Mouse (Mus musculus) stomach, embryonic 14.5 days (tissue): ENCODE measurements around the gene Ctdsp2. TPM values are rescaled to one million over a fixed set of nuclear protein-coding genes. Genes with fewer than 3 reads are reported as not detected.
A peak's percentile ranks its signal among the peaks of the same experiment; 100 is the strongest.

Source experiments
- ATAC-seq: fragments of 200-750 bp; cut with Nextera tagmentation; 2 replicates; pipeline ENCODE4 v1.8.0; 2017; ENCODE audit warnings: low read depth, moderate TSS enrichment; ENCODE audit not compliant: insufficient number of reproducible peaks, insufficient read depth, low FRiP score
- H3K27ac ChIP-seq: fragments of 300-500 bp; sonication (generic); 2 replicates; pipeline ENCODE4 v1.5.1; 2014; ENCODE audit warnings: mild to moderate bottlenecking, low read length, moderate library complexity, mixed read lengths
- H3K27me3 ChIP-seq: fragments of 300-500 bp; sonication (generic); 2 replicates; pipeline ENCODE4 v1.6.1; 2014; ENCODE audit warnings: low read length, control low read depth, mixed read lengths; ENCODE audit not compliant: control insufficient read depth, insufficient read depth
- H3K36me3 ChIP-seq: fragments of 300-500 bp; sonication (generic); 2 replicates; pipeline ENCODE4 v1.6.1; 2014; ENCODE audit warnings: mild to moderate bottlenecking, control low read depth, low read length, moderate library complexity, mixed read lengths; ENCODE audit not compliant: control insufficient read depth, insufficient read depth
- H3K4me1 ChIP-seq: fragments of 300-500 bp; sonication (generic); 2 replicates; pipeline ENCODE4 v1.6.1; 2014; ENCODE audit warnings: low read length, control low read depth, mixed read lengths; ENCODE audit not compliant: control insufficient read depth, insufficient read depth
- H3K4me2 ChIP-seq: fragments of 300-500 bp; sonication (generic); replicated peaks from 2 replicates; pipeline ENCODE4 v1.6.1; 2014; ENCODE audit warnings: low read depth, low read length, control low read depth
- H3K4me3 ChIP-seq: fragments of 300-500 bp; sonication (generic); 2 replicates; pipeline ENCODE4 v1.5.1; 2014; ENCODE audit warnings: low read depth, low read length, control low read depth
- H3K9ac ChIP-seq: fragments of 300-500 bp; sonication (generic); replicated peaks from 2 replicates; pipeline ENCODE4 v1.6.1; 2014; ENCODE audit warnings: low read depth, mild to moderate bottlenecking, control low read depth, low read length, moderate library complexity, mixed read lengths
- H3K9me3 ChIP-seq: fragments of 300-500 bp; sonication (generic); 2 replicates; pipeline ENCODE4 v1.6.1; 2016; ENCODE audit warnings: low read depth, low read length, control low read depth; ENCODE audit not compliant: control insufficient read depth
- WGBS: fragments of 180-500 bp; shearing (Covaris S2); extraction: QIAGEN DNeasy Blood & Tissue Kit; methylation state at CpG from one replicate; pipeline ENCODE4 v1.1.7; 2014; 5-methylcytosine and 5-hydroxymethylcytosine counted together
- polyA plus RNA-seq: library from polyadenylated mRNA; unstranded; fragments of >200 nt; fragmentation: Nextera tagmentation; extraction: Ambion mirVana; gene quantifications from 2 replicates; pipeline ENCODE4 v1.2.1, GENCODE M21; 2014

Gene Ctdsp2
- polyA plus RNA-seq, 1 experiment from 2014 or later, result 107 TPM

DNA sequence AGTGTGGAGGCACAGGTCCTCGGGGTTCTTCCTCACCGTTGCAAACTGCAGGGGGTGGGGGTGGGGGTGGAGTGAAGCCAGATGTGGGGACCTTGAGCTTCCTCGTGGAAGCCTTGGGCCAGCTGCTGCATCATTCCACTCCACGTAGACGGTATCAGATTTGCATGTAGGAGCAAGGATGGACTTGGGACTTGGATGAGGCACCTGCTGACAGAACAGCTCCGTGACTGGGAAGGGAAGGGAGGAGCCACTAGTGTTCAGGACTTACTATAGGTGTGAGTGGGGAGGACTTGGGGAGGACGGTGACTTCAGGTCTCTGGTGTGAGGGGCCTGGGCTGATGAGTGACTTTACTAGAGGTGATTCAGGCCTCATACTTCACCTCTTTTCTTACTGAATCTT, 5.5 kb upstream of the Ctdsp2 start:
- Histone ChIP-seq H3K4me3 (no peak overlapping the region), H3K27me3 (no peaks in the 10 kb centered on the region), H3K36me3 (no peaks in the 10 kb centered on the region), H3K4me2 (no peak overlapping the region), H3K27ac (peak overlapping the region; percentile 79; the same call in 1 of the 2 replicates), H3K9me3 (no peaks in the 10 kb centered on the region), H3K9ac (no peak overlapping the region), H3K4me1 (peaks cover 43% of the 10 kb centered on the region)
- 22% methylated on average over 7 of the region's 7 CpGs for WGBS
- no peak for ATAC-seq

DNA sequence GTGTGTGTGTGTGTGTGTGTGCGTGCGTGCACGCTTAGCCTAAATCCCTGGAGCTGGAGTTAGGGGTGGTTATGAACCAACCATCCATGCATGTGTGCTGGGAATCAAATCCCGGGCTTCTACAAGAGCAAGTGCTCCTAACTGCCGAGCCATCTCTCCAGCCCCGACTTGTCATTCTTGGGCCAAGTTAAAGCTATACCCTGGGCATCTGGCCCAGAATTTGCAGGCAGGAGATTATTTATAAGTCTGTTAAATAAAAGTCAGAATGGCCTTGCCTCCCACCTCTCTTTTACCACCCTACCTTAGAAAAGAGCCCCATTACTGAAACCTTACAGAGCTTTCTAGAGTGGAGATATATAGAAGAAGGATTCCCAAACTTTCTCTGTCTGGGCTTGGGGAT, 2.8 kb upstream of the Ctdsp2 start:
- H3K9ac ChIP-seq, result no peak overlapping the region
- no peak overlapping the region for H3K4me3 ChIP-seq
- H3K9me3 ChIP-seq, result no peaks in the 10 kb centered on the region
- no peaks in the 10 kb centered on the region for H3K27me3 ChIP-seq
- WGBS, result 81% methylated on average over 6 of the region's 6 CpGs
- peaks cover 42% of the 10 kb centered on the region for H3K4me1 ChIP-seq
- H3K4me2 ChIP-seq, result no peak overlapping the region
- no peak for ATAC-seq
- H3K36me3 ChIP-seq, result no peaks in the 10 kb centered on the region
- no peak overlapping the region for H3K27ac ChIP-seq

DNA sequence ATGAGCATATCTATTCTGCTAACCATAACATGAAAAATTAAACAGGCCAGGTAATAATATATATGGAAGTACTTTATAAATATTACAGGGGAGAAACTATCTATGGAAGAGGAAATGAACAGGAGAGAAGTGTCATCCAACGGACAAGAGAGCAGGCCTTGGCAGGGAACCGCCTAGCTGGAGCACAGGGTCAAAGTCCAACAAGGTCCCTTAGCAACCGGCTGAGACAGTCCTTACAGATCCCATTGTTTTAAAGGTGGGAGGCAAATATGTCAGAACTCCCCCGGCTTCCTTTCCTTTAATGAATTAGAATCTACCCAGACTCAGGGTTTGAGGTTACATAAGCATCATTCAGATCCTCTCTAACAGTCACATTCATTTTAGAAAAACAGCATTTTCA, 1.4 kb upstream of the Ctdsp2 start:
- Histone ChIP-seq H3K36me3 (no peaks in the 10 kb centered on the region; the same call in 1 of the 2 replicates), H3K4me3 (no peak overlapping the region), H3K27me3 (no peaks in the 10 kb centered on the region), H3K27ac (no peak overlapping the region), H3K9me3 (no peaks in the 10 kb centered on the region), H3K4me1 (peaks cover 42% of the 10 kb centered on the region), H3K9ac (no peak overlapping the region), H3K4me2 (no peak overlapping the region)
- ATAC-seq, result no peak
- WGBS, result 43% methylated on average over 4 of the region's 4 CpGs

GRCm38 (mm10) chr10:126979121-126979635, 661 bp downstream of the Ctdsp2 start:
- no peaks in the 10 kb centered on the region for H3K27me3 ChIP-seq
- H3K9me3 ChIP-seq, result no peaks in the 10 kb centered on the region
- peak overlapping the region; percentile 98; the same call in 1 of the 2 replicates for H3K4me2 ChIP-seq
- peaks cover 51% of the 10 kb centered on the region for H3K4me1 ChIP-seq
- WGBS, result under 1% methylated on average over 40 of the region's 62 CpGs
- peak overlapping the region; percentile 100 for H3K27ac ChIP-seq
- ATAC-seq, result peak; percentile 4
- H3K9ac ChIP-seq, result peak overlapping the region; percentile 98
- peak overlapping the region; percentile 98 for H3K4me3 ChIP-seq
- H3K36me3 ChIP-seq, result no peaks in the 10 kb centered on the region; the same call in 1 of the 2 replicates

- no peaks in the 10 kb centered on the region for H3K27me3 ChIP-seq
- H3K4me3 ChIP-seq, result peak overlapping the region; percentile 98
- no peaks in the 10 kb centered on the region for H3K9me3 ChIP-seq
- H3K4me1 ChIP-seq, result peaks cover 52% of the 10 kb centered on the region
- no peaks in the 10 kb centered on the region; the same call in 1 of the 2 replicates for H3K36me3 ChIP-seq
- no peak for ATAC-seq
- peak overlapping the region; percentile 98 for H3K9ac ChIP-seq
- peak overlapping the region; percentile 98 for H3K4me2 ChIP-seq
- 1% methylated on average over 45 of the region's 57 CpGs for WGBS
- H3K27ac ChIP-seq, result peak overlapping the region; percentile 100
Measured at GRCm38 (mm10) chr10:126979636-126980151, 1.2 kb downstream of the Ctdsp2 start.

GRCm38 (mm10) chr10:126980221-126980932, 1.9 kb downstream of the Ctdsp2 start:
- no peak for ATAC-seq
- WGBS, result 2% methylated on average over 16 of the region's 16 CpGs

GRCm38 (mm10) chr10:126980933-126981530, 2.5 kb downstream of the Ctdsp2 start:
- peak overlapping the region; percentile 100; the same call in 1 of the 2 replicates for H3K27ac ChIP-seq
- H3K36me3 ChIP-seq, result no peaks in the 10 kb centered on the region; the same call in 1 of the 2 replicates
- no peaks in the 10 kb centered on the region for H3K27me3 ChIP-seq
- peak overlapping the region; percentile 98 for H3K4me3 ChIP-seq
- peak overlapping the region; percentile 98 for H3K9ac ChIP-seq
- no peaks in the 10 kb centered on the region for H3K9me3 ChIP-seq
- no peak for ATAC-seq
- WGBS, result 6% methylated on average over 11 of the region's 11 CpGs
- H3K4me2 ChIP-seq, result peak overlapping the region; percentile 98
- peaks cover 65% of the 10 kb centered on the region for H3K4me1 ChIP-seq

More at GRCm38 (mm10) chr10:126980221-126980932, 1.9 kb downstream of the Ctdsp2 start:
- Histone ChIP-seq H3K27me3 (no peaks in the 10 kb centered on the region), H3K36me3 (no peaks in the 10 kb centered on the region; the same call in 1 of the 2 replicates), H3K9me3 (no peaks in the 10 kb centered on the region), H3K9ac (peak overlapping the region; percentile 98), H3K4me1 (peaks cover 59% of the 10 kb centered on the region), H3K4me3 (peak overlapping the region; percentile 98), H3K4me2 (peak overlapping the region; percentile 98), H3K27ac (peak overlapping the region; percentile 100)

GRCm38 (mm10) chr10:126981746-126982145, 3.2 kb downstream of the Ctdsp2 start:
- H3K27ac ChIP-seq, result no peak overlapping the region; the same call in 1 of the 2 replicates
- 50% methylated on average over 3 of the region's 3 CpGs for whole genome bisulfite sequencing
- ATAC-seq, result no peak

More at GRCm38 (mm10) chr10:126981746-126982145, 3.2 kb downstream of the Ctdsp2 start:
- H3K36me3 ChIP-seq, result no peaks in the 10 kb centered on the region; the same call in 1 of the 2 replicates
- peak overlapping the region; percentile 98 for H3K4me2 ChIP-seq
- H3K4me1 ChIP-seq, result peaks cover 69% of the 10 kb centered on the region
- H3K27me3 ChIP-seq, result no peaks in the 10 kb centered on the region
- no peaks in the 10 kb centered on the region for H3K9me3 ChIP-seq
- peak overlapping the region; percentile 98; the same call in 1 of the 2 replicates for H3K4me3 ChIP-seq
- H3K9ac ChIP-seq, result peak overlapping the region; percentile 31
